Mouse (Mus musculus): Measurements from ENCODE around the gene Gan.

DNA sequence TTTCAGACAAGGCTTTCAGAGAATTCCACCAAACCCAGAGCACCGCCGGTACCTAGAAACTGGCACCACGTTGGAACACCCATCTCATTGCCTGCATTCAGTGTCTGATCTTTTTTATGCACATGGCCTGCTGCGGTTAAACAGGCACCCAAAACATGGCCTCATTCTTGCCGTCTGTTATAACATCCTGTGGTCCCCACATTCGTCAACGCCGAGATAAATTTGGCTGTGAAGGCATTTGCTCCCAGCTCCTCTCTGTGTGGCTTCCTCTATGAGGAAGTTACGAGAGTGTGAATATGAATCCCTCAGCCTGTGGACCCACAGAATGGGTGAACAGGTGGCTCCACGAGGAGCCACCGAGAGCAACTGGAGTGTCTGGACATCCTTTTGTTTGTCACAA is 90.4 kb downstream of the Gan start:
- TF ChIP-seq CTCF (IDR thresholded peaks at IDR 0.05): no peak
- no peak for TF ChIP-seq EP300 (IDR thresholded peaks at IDR 0.05)

All from lung, postnatal 0 days (tissue).